Mouse (Mus musculus) midbrain, embryonic 14.5 days (tissue): ENCODE results near the gene Large2. TPM values are rescaled to one million over a fixed set of nuclear protein-coding genes. Genes with fewer than 3 reads are reported as not detected.

Experiments
- ATAC-seq: fragments of 200-750 bp; cut with Nextera tagmentation; 2 replicates; pipeline ENCODE4 v1.8.0; 2017; ENCODE audit warnings: moderate number of reproducible peaks, moderate library complexity; ENCODE audit not compliant: low FRiP score, low TSS enrichment
- DNase-seq: peaks from one replicate; pipeline ENCODE4 v3.0.0-alpha.2; 2015
- H3K27ac ChIP-seq: fragments of 300-500 bp; sonication (generic); replicated peaks from 2 replicates; pipeline ENCODE4 v1.5.1; 2014; ENCODE audit warnings: mild to moderate bottlenecking, low read depth, low read length, moderate library complexity
- H3K27me3 ChIP-seq: fragments of 300-500 bp; sonication (generic); 2 replicates; pipeline ENCODE4 v1.6.1; 2014; ENCODE audit warnings: low read length, control low read depth, mixed read lengths; ENCODE audit not compliant: control insufficient read depth, insufficient read depth
- H3K36me3 ChIP-seq: fragments of 300-500 bp; sonication (generic); 2 replicates; pipeline ENCODE4 v1.6.1; 2014; ENCODE audit warnings: low read length, control low read depth; ENCODE audit not compliant: control insufficient read depth, insufficient read depth
- H3K4me1 ChIP-seq: fragments of 300-500 bp; sonication (generic); 2 replicates; pipeline ENCODE4 v1.6.1; 2014; ENCODE audit warnings: mild to moderate bottlenecking, antibody characterized with exemption, low read length, control low read depth; ENCODE audit not compliant: control insufficient read depth, insufficient read depth
- H3K4me2 ChIP-seq: fragments of 300-500 bp; sonication (generic); 2 replicates; pipeline ENCODE4 v1.6.1; 2014; ENCODE audit warnings: mild to moderate bottlenecking, low read length, moderate library complexity
- H3K4me3 ChIP-seq: fragments of 300-500 bp; sonication (generic); replicated peaks from 2 replicates; pipeline ENCODE4 v1.5.1; 2014; ENCODE audit warnings: low read depth, low read length
- H3K9ac ChIP-seq: fragments of 300-500 bp; sonication (generic); replicated peaks from 2 replicates; pipeline ENCODE4 v1.6.1; 2014; ENCODE audit warnings: mild to moderate bottlenecking, low read length, moderate library complexity
- H3K9me3 ChIP-seq: fragments of 300-500 bp; sonication (generic); 2 replicates; pipeline ENCODE4 v1.6.1; 2016; ENCODE audit warnings: low read length, control low read depth, mixed read lengths; ENCODE audit not compliant: control insufficient read depth
- WGBS: fragments of 180-500 bp; shearing (Covaris S2); extraction: QIAGEN DNeasy Blood & Tissue Kit; methylation state at CpG from one replicate; pipeline ENCODE4 v1.1.7; 2014; 5-methylcytosine and 5-hydroxymethylcytosine counted together
- polyA plus RNA-seq: library from polyadenylated mRNA; unstranded; fragments of >200 nt; fragmentation: Nextera tagmentation; extraction: Ambion mirVana; gene quantifications from 2 replicates; pipeline ENCODE4 v1.2.1, GENCODE M21; 2014

The Large2 gene
- polyA plus RNA-seq, 1 experiment from 2014 or later, result 1.6 TPM

DNA sequence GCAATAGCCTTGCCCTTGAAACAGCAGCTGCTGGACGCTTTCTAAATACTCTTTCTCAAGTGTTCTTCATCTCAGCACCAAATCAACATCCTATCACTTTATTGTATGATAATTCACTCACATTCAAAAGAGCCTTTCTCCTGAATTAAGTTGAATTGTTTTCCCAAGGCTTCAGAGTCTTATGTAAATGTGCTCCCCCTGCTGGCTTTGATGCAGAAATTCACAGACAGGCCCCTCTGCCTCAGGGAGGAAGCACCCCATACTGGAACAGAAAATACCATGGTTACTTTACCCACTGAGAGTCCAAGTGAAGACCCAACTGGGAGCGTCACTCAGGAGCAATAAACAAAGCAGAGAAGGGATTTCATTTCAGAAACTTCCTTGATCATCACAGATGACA, 43.8 kb downstream of the Large2 start:
- H3K9ac ChIP-seq, result no peak overlapping the region
- no peak overlapping the region for H3K27ac ChIP-seq
- no peak for ATAC-seq
- H3K4me2 ChIP-seq, result no peak overlapping the region
- no peaks in the 10 kb centered on the region for H3K4me1 ChIP-seq
- H3K9me3 ChIP-seq, result no peaks in the 10 kb centered on the region
- peaks cover 64% of the 10 kb centered on the region for H3K36me3 ChIP-seq
- H3K4me3 ChIP-seq, result no peak overlapping the region
- WGBS, result 64% methylated on average over 2 of the region's 2 CpGs
- DNase-seq, result peak; percentile 85
- no peaks in the 10 kb centered on the region for H3K27me3 ChIP-seq

DNA sequence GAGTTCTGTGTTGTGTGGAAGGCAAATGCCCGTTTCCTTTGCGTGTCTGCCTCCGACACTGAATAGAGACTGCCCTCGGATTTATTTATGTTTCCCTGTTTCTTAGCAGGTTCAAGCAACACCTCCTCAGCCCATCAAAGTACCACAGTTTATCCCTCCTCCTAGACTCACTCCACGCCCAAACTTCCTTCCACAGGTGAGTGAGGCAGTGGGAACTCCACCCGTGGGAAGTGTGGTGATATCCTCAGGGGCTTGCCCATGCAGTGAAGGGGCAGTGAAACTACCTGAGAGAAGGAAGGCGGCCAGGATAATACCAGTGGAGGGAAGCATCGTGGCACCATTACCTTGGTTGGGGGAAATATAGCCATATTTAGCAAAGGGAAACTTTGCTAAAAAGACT, 46.5 kb downstream of the Large2 start:
- Histone ChIP-seq H3K9ac (no peak overlapping the region), H3K4me1 (no peaks in the 10 kb centered on the region), H3K27me3 (no peaks in the 10 kb centered on the region), H3K36me3 (peaks cover 46% of the 10 kb centered on the region), H3K27ac (no peak overlapping the region), H3K4me3 (no peak overlapping the region), H3K4me2 (no peak overlapping the region), H3K9me3 (no peaks in the 10 kb centered on the region)
- WGBS, result 95% methylated on average over 8 of the region's 8 CpGs
- ATAC-seq, result no peak
- DNase-seq, result no peak

DNA sequence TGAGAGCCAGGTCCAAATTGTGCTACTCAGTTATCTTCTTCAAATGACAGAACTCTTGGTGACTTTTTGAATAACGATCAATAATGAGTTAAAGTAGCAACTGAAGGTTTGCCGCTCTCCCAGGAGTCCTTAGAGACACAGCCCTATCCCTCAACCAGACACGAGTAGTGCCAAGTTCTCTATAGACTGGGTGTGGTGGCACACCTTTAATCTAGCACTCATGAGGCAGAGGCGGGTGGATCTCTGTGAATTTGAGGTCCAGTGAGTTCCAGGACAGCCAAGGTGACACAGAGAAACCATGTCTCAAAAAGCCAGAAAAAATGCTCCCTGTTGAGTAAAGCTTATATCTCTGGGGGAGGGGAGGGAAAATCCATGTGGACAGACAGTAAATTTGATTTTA, 47.1 kb downstream of the Large2 start:
- WGBS, result 96% methylated on average over 4 of the region's 4 CpGs
- Histone ChIP-seq H3K4me3 (no peak overlapping the region), H3K4me1 (no peaks in the 10 kb centered on the region), H3K9me3 (no peaks in the 10 kb centered on the region), H3K27ac (no peak overlapping the region), H3K9ac (no peak overlapping the region), H3K4me2 (no peak overlapping the region), H3K36me3 (peaks cover 42% of the 10 kb centered on the region), H3K27me3 (no peaks in the 10 kb centered on the region)
- DNase-seq (no peak), ATAC-seq (no peak)

DNA sequence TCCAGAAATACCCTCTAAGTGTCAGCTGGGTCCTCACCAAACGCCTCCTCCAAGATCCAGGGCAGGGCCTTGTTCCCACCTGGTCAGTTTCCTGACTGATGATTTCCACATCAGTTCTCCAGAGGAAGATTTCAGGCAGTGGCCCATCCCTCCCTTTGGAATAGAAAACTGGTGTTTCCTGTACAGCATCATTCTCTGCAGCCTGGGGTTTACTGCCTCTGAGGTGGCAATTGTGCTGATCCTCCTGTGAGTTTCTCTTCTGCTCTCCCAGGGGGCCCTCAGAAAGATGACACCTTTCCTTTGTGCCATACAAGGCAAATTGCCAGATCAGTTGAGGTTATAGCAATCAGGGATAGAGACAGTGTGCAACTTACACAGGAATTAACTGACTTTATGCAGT, 48.4 kb downstream of the Large2 start:
- Histone ChIP-seq H3K4me3 (no peak overlapping the region), H3K9ac (no peak overlapping the region), H3K9me3 (no peaks in the 10 kb centered on the region), H3K27ac (no peak overlapping the region), H3K4me2 (no peak overlapping the region), H3K27me3 (no peaks in the 10 kb centered on the region), H3K4me1 (no peaks in the 10 kb centered on the region), H3K36me3 (peaks cover 39% of the 10 kb centered on the region)
- DNase-seq, result no peak
- 100% methylated on average over 1 of the region's 1 CpGs for WGBS
- no peak for ATAC-seq

DNA sequence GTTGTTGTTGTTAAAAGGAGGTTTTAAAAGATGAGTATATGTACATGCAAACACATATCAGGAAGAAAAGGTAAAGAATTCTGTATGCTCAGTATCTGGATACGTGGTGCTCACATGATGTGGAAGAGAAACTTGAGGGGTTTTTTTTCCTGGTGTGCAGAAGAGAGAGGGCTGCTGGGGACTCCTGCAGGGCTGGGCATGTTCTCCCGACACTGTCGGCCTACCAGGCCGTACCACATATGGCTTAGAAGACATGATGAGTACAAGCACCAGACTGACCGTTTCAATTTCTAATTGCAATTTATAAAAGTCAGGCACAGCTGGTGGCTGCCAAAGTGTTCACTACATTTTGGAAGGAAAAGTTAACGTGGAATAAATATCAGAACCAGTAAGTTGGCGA, 49.0 kb downstream of the Large2 start:
- no peaks in the 10 kb centered on the region for H3K27me3 ChIP-seq
- H3K4me2 ChIP-seq, result no peak overlapping the region
- no peaks in the 10 kb centered on the region for H3K9me3 ChIP-seq
- peaks cover 38% of the 10 kb centered on the region for H3K36me3 ChIP-seq
- no peak overlapping the region for H3K27ac ChIP-seq
- 93% methylated on average over 7 of the region's 7 CpGs for WGBS
- H3K4me3 ChIP-seq, result no peak overlapping the region
- DNase-seq (no peak), ATAC-seq (no peak)
- H3K9ac ChIP-seq, result no peak overlapping the region
- H3K4me1 ChIP-seq, result no peaks in the 10 kb centered on the region

DNA sequence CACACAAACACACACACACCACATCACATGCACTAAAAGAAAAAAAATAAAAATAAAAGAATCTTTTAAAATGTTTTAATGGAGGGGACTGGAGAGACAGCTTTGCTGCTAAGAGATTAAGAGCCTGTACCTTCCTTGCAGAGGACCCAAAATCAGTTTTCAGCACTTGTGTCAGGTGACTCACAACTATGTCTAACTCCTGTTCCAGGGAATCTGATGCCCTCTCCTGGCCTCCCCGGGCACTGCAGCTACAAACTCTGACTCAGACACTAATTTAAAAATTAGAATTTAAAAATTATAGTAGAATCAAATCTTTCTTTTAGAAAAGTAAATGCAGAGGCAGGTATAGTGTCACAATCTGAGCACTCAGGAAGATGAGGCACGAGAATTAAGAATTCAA, 52.0 kb downstream of the Large2 start:
- no peak overlapping the region for H3K4me2 ChIP-seq
- DNase-seq (no peak), ATAC-seq (no peak)
- 95% methylated on average over 2 of the region's 2 CpGs for WGBS
- no peak overlapping the region for H3K27ac ChIP-seq
- H3K36me3 ChIP-seq, result peaks cover 24% of the 10 kb centered on the region
- no peaks in the 10 kb centered on the region for H3K27me3 ChIP-seq
- H3K9ac ChIP-seq, result no peak overlapping the region
- H3K4me3 ChIP-seq, result no peak overlapping the region
- no peaks in the 10 kb centered on the region for H3K4me1 ChIP-seq
- no peaks in the 10 kb centered on the region for H3K9me3 ChIP-seq

DNA sequence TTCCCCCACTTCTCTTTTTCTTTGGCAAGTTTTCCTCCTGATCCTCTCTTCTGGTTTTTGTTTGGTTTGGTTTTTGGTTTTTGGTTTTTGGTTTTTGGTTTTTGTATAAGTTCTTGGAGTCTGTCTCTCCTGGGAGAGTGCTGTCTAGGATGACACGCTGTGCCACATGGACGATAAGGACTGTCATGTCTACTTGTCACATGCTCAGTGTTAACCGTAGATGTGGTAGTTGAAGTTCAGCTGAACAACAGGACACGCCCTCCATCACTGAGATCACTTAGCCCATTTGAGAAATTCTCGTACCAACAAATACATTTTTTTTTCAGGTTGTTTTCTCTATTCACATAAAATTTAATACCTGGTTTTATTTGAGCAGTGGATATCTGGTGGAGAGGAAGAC, 57.4 kb downstream of the Large2 start:
- H3K9ac ChIP-seq, result no peak overlapping the region

DNA sequence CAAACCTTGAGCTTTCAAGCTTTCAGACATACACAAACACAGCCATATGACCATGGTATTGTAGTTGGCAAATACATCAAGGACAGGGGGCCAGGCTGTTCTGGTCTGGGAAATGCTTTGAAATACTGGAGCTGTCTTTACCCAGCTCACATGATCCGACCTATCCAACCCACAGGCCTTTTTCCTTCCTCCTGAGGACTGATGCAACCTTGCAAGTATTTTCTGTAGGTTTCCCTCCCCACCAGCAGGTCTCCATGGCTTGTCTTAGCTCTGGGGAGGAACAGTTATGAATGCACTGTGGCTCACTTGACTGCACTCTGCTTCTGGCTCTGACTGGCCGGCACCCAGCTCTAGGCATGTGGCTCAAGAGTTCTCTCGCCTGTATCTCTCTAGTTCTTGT, 58.0 kb downstream of the Large2 start:
- no peak for DNase-seq
- Histone ChIP-seq H3K36me3 (peaks cover 3% of the 10 kb centered on the region; the same call in 1 of the 2 replicates), H3K4me3 (no peak overlapping the region), H3K4me2 (no peak overlapping the region), H3K27ac (no peak overlapping the region), H3K4me1 (no peaks in the 10 kb centered on the region), H3K27me3 (no peaks in the 10 kb centered on the region), H3K9me3 (no peaks in the 10 kb centered on the region), H3K9ac (no peak overlapping the region)
- 75% methylated on average over 3 of the region's 3 CpGs for whole genome bisulfite sequencing
- ATAC-seq, result no peak

More for the DNA sequence above, 57.4 kb downstream of the Large2 start:
- Histone ChIP-seq H3K27ac (no peak overlapping the region), H3K9me3 (no peaks in the 10 kb centered on the region), H3K4me2 (no peak overlapping the region), H3K4me1 (no peaks in the 10 kb centered on the region), H3K4me3 (no peak overlapping the region), H3K27me3 (no peaks in the 10 kb centered on the region), H3K36me3 (peaks cover 6% of the 10 kb centered on the region; the same call in 1 of the 2 replicates)
- ATAC-seq, result no peak
- no peak for DNase-seq
- 89% methylated on average over 5 of the region's 5 CpGs for WGBS
